1 mouse cellular context compared by ENCODE assay signal in genomic region chr9:15015223-15015956, GRCm38 (mm10).
TF ChIP-seq lines count a peak whose summit lies in the region.

No protein-coding gene starts in this region.

TF ChIP-seq in MEL, 35 proteins besides CTCF, POLR2A, EP300 and RAD21 (continued from another document):
- TF ChIP-seq POLR2AphosphoS5 (IDR thresholded peaks at IDR 0.05; ENCODE audit: borderline replicate concordance, low read depth, low read length) (no peak), MXI1 (IDR thresholded peaks at IDR 0.05; ENCODE audit: low read depth, low read length) (no peak), NELFE (IDR thresholded peaks at IDR 0.05; ENCODE audit: low read depth, low read length) (no peak), RCOR1 (IDR thresholded peaks at IDR 0.05; ENCODE audit: low read depth, low read length) (no peak), USF2 (IDR thresholded peaks at IDR 0.05; ENCODE audit: borderline replicate concordance in 1 of 2, insufficient read depth in 1 of 2, low read depth in 1 of 2, low read length in 2 of 2) (no peak), MAX (IDR thresholded peaks at IDR 0.05; ENCODE audit: low read length) (no peak)
TF ChIP-seq in MEL: peak in this region for 7.
